Mouse (Mus musculus) forelimb bud, embryonic 11.5 days (tissue): ENCODE data around the gene Fam208a.

Experiments used
- DNase-seq: peaks from one replicate; pipeline ENCODE4 v3.0.0-alpha.2; 2012; ENCODE audit warnings: low read depth, low spot score

Gene Fam208a

DNA sequence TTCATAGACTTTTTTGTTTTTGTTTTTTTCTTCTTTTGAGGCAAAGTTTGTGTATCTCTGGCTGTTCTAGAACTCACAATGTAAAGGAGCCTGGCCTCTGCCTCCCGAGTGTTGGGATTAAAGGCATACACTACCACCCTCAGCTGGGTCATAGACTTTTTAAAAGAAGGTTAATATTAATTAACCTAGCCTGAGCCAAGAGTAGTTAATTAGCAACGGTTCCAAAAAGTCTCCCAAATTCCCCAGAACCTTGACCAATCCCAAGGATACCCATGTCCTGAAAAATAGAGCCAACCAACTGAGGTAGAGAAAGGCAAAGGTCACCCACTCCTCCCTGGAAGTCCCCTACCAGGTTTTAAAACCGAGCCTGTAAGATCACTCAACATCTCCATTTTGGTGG lies 7.8 kb upstream of the Fam208a start:
- DNase-seq, result no peak

DNA sequence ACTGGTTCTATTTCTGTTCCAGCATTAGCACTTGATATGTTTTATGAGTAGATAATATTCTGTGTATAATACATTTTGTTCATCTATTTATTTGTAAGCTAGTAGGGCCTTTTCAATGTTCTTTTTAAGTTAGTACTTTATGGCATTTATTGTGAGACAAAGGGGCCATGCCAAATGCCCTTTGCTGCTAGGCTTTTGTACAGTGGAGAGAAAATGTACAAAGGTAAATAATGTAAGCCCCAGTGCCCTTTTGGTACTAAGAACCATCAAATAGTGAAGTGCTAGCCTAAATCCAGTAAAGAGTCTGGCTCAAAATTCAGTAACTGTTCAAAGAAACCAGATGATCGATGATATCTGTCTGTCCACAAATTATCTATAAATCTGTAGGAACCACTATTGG lies 6.3 kb upstream of the Fam208a start:
- no peak for DNase-seq

DNA sequence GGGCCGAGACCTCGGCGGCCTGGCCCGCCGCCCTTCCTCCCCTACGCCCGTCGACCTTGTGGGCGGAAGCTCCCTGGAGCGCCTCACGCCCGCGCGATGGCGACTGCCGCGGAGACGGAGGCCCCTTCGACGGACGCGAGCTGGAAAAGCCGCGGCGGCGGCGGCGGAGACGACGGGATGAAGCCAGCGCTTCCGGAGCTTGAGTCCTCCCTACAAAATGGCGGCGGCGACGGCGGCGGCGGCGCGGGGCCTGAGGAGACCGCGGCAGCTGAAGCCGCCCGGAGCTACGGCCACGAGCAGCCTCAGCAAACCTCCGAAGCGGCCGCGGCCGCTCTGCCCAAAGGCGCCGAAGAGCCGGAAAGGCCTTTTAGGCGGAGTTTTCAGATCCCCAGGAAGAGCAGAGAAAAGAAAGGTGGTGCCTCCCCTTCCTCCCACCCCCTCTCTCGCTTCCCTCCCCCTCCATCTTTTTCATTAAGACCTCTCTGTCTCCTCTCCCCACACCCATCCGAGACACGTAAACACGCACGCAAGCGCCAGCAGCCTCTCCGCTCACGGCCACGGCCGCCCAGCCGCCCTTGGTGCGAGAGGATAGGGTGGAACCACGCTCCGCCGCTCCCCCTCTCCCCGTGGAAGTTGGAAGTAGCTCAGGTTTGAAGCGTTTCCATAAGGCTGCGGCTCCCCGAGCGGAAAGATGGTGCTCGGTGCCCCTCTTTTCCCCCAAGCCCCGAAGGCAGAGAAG lies 508 bp downstream of the Fam208a start:
- DNase-seq, result peak; percentile 67

DNA sequence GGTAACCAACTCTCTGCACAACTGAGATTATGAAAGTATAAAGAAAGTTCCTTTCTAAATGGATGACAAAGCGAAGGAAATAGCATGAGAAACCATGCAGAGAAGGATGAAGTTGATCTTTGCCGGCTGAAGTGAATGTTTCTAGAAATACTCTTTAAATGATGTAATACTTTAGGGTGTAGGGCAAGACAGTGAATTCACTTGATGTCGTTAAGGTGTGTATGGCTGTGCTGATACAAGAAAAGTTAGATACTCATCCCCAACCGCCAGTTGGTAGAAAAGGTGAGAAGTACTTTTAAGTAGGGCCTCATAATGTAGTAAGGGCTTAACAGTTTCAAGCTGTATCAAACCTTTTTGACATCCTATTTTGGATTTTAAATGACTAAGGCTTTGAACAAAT lies 1.6 kb downstream of the Fam208a start:
- no peak for DNase-seq

DNA sequence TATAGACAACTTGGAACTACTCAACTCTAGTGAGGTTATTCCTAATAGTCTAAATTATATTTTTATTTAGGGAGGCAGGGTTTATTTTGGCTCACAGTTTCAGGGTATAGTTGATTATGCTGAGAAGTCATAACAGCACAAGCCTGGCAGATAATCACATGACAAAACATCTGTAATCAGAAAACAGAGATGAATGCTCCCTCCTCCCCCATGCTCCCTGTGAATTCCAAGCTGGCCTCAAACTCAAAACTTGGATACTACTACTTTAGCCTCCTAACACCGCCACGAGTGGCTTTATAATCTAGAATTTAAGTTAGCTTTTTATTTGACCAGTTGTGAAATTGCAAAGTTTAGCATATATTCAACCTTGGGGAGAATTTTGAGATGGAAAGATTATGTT lies 3.4 kb downstream of the Fam208a start:
- no peak for DNase-seq

DNA sequence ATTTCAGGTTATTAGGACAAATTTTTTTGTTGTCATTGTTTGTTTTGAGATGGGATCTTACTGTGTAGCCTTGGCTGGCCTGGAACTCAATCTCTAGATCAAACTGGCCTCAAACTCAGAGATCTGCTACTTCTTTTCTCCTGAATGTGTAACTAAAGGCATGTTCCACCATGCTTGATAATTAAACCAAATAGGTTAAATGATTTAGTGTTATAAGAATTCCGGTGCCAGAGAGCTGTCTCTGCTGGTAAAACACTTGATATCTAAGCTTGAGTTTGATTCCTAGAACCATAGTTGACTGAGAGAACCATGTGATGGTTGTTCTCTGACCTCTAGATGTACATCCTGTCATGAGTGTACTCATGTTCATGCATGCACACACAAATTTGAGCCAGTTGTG lies 7.5 kb downstream of the Fam208a start:
- DNase-seq, result no peak

DNA sequence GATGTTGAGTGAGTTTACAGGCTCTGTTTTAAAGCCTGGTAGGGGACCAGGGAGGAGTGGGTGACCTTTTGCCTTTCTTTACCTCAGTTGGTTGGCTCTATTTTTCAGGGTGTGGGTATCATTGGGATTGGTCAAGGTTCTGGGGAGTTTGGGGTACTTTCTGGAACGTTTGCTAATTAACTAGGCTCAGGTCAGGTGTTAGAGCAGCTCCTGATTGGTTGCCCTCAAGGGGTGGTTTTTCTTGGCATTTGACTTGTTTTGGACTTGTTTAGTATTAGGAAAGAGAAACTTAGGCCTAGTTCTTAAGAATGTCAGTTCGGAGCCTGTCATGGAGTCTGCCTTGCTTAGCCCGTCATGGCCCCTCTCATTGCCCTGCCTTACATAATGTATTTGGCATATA lies 8.2 kb downstream of the Fam208a start:
- DNase-seq, result no peak

DNA sequence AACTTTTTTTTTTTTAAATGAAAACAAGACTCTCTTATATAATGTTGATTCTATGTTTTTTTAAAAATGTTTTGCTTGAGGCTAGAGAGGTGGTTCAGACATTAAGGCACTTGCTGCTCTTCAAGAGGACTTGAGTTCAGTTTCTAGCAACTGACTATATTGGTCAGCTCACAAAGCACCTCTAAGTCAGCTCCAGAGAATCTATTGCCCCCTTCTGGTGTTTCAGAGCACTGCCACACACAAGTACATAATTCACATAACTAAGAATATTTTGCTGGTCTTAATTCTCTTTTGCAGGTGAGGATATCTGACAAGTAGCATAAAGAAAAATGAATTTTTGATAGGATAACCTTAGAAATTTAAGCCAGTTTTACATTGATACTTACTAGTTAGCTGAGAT lies 12.3 kb downstream of the Fam208a start:
- peak; percentile 40 for DNase-seq

DNA sequence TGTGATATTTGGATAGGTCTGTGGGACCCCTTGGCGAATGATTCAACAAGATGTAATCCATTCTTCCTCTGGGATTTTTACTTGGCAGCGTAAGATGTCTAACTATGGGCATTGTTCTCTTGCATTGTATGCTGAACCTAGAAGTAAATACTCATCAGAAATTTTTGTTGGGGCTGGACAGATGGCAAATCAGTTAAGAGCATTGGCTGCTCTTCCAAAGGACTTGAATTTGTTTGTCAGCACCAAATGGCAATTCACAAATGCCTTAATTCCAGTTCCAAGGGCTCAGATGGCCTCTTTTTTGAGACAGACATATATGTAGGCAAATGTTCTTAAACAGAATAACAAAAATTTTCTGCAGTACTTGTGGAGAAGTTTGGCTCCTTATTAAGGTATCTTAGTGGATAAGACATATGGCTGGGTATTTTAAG lies 16.2 kb downstream of the Fam208a start:
- no peak for DNase-seq

DNA sequence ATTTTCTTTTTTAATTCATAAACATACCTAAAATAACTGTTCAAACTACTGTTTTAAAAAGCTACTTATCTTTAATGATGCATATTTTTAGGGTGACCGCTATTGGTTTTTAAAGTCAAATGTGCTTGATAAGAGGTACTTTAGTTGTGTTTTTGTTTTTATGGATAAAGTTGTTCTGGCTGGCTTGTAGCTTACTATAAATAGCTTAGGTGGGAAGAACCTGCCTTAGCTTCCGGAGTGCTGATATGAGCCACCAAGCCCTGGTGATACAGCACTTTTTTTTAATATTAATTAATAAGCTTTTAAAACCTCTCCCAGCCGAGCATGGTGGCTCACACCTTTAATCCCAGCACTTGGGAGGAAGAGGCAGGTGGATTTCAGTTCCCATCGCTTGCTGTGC lies 18.3 kb downstream of the Fam208a start:
- DNase-seq, result no peak

DNA sequence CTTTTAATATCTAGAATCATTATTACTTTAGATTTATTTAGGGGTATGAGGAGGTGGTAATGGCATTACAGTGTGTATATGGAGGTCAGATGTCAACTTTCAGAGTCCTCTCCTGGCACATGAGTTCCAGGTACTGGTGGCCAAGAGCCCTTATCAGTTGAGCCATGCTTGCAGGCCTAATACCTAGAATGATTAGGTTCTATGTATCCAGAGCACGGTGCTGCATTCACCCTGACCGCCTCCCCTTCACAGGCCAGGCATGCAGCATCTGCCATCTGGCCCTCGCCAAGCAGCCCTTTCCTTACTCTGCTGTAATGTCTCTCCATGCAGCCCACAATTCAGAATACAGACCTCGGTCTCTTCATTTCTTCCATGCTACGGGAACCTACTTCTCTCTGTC lies 62.8 kb downstream of the Fam208a start:
- DNase-seq, result no peak

DNA sequence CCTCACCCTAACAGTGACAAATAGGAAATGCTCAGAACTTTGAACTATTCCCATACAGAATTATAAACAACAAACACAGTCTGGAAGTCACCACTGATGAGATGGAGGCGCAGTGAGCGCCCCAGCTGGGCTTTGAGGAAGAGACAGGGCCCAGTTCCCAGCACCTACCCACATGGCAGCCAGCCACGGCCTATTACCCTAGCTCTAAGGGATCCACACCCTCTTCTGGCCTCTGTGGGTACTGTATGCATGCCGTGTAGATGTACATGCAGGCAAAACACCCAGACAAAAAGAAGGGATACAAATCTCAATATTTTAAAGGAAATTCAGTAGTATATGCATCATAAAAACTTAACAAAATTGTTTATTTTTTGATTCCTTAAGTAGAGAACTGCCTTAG lies 64.9 kb downstream of the Fam208a start:
- no peak for DNase-seq

DNA sequence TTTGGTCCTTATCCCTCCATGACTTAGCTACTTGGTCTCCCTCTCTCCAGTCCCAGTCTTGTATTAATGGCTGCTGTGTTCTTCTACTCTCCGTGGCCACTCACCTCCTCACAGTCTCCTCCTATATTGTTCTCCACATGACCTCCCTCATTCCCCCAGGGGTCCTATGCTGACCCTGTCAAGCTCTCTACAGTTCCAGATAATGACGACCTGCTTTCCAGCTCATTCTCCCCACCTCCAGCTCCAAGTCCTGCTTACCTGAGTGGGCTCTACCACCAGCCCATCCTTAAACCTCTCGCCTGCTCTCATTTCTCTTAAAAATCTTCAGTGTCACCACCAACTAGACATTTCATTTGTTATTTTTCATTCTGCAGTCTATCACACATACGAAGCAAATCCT lies 72.5 kb downstream of the Fam208a start:
- no peak for DNase-seq

DNA sequence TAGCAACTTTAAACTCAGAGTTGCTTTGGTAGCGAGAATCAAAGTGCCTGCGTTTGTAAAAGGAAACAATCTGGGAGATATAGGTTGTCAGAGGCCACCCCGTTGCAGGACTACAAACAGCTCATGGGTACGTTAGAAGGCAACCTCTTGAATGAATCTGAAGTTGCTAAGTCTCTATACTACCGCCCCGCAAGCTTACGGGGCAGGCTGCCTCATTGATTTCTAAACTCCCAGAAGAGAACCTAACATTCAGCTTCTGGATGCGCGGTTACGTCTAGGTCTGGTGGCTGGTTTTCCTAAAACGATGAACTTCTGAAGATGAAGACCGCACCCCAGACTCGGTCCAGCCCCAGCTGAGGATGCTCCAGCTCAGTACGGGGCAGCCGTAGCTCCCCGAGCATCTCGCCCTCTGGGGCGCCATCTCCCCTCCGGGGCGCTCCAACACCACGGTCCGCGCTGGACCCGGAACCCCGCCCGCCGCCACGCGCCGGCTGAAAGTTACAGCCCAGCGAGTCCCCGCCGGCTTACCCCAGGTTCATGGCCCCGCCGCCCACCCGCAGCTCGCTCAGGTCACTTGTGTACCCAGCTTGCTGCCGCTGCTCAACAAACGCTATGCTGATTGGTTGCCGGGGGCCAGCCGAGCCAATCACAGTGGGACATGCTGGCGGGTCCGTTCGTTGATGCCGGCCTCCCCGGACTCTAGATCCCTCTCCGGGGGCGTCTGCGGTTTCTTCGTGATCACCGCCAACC lies 79.4 kb downstream of the Fam208a start, which contains the start of gene Ccdc66:
Gene Ccdc66 (minus strand): TSS at position 567 of the 750 bp plus-strand sequence.
- peak; percentile 96 for DNase-seq

DNA sequence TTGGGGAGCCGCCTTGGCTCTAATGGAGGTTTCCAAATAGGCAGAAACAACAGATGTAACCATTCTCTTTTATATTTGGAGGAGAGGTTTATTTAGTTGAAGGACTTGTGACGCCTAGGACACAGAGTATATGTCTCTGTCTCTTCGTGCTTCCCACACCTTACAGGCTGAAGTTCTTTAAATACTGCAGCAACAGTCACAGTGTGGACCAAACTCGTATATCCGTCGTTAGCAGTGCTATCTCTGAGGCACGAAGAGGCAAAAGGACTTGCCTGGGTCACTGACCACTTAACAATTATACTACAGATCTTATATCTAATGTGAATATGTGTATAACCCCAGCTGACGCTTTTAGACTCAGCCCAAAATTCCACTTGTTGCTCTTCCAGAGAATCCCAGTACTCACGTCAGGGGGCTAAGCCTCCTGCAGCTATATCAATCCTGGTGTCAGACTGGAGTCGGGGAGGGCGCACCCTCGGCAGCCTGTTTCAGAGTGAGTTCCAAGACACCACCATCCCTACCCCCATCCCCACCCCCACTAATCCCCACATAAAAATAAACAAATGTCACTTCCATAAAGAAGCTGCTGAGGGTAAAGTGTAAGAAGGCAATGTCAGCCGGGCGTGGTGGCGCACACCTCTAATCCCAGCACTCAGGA lies 80.1 kb downstream of the Fam208a start:
- no peak for DNase-seq

DNA sequence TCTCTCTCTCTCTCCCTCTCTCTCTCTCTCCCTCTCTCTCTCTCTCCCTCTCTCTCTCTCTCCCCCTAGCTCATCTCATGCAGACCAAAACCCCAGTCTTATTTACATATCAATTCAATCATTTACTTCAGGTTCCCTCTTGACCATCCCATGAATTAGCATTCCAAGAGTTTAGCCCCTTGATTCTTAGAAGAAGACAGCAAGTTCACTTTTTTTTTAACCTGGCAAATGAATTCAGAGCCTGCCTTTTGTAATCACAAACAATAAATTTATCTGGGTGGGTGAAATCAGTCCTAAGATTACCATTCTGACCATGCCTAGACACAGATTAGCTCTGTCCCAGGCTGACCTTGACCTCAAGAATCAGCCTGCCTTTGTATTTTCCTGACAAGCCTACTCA lies 95.9 kb downstream of the Fam208a start:
- DNase-seq, result no peak
